Mouse (Mus musculus): Measurements from ENCODE around the gene Pkn1. TPM values are rescaled to one million over a fixed set of nuclear protein-coding genes. Genes with fewer than 3 reads are reported as not detected.

Pkn1 gene
- total and polyA plus RNA-seq, 3 experiments, result 33.5 to 73.2 (median 41.2) TPM

DNA sequence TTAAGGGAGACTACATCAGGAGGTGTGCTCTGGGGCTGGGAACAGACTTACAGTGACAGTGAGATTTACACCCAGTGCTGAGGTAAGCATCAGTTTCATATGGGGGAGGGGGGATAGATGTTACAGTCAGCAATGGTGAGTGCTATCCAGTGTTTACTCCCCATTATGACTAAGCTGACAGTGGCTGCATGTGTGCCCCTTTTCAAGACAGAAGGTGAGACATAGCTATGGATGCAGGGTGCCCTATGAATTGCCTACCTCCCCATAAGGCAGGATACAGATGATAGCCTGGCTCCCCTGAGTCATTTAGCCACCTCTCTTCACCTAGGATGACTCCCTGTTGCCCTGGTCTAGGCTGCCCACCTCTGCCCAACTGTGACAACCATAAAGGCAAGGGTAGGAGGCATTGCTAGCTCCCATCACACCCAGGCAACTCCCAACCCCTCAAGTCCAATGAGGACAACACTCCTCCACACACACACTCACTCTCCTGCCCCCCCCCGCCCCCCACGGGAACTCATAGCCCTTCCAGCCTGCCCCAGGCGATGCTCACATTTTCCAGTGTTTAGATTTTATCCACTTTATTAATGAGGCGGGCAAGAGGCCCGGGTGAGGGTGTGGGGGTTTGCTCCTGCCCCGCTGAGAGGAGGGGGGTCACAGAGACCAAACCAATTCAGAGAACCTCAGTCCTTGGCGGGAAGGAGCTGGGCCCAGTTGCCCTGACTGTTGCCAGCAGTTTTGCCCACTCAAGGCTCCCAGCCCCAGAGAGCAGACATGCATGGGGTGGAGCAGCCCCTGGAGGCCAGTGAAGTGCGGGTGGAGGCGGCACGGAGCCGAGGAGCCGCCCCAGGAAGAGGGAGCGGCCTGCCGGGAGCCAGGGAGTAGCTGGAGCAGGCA, 32.8 kb downstream of the Pkn1 start, which contains the start of gene Ptger1:
Gene Ptger1, plus strand, starts transcription at position 710 of the 897 bp plus-strand sequence.
- DNase-seq (ENCODE audit: low read depth, low spot score), result no peak
- Histone ChIP-seq H3K36me3 (ENCODE audit: control insufficient read depth in 1 of 2, insufficient read depth in 2 of 2, low read length in 2 of 2) (peaks cover 0 to 4% of the 10 kb centered on the region in 2 experiments; a peak in 2 of 4 replicates), H3K4me3 (ENCODE audit: control insufficient read depth in 1 of 2, insufficient read depth in 1 of 2, low read depth in 2 of 2, low read length in 2 of 2) (no peak within 1 kb of the TSS), H3K79me2 (ENCODE audit: control insufficient read depth, insufficient read depth, low read length, poor library complexity) (no peaks in the 10 kb centered on the region), H3K27me3 (ENCODE audit: control insufficient read depth in 1 of 2, insufficient read depth in 2 of 2, low read length in 2 of 2) (no peaks in the 10 kb centered on the region), H3K4me1 (ENCODE audit: control insufficient read depth in 1 of 2, insufficient read depth in 2 of 2, low read length in 2 of 2) (peaks cover 0 to 11% of the 10 kb centered on the region in 2 experiments; a peak in 1 of 4 replicates), H3K9ac (ENCODE audit: control insufficient read depth, low read depth, low read length, poor library complexity, severe bottlenecking) (no peak within 1 kb of the TSS), H3K27ac (ENCODE audit: control insufficient read depth, low read depth, low read length) (no peak within 1 kb of the TSS), H3K9me3 (replicated peaks; ENCODE audit: insufficient read depth, low read length) (no peaks in the 10 kb centered on the region)
- peak; percentile 67; the same call in 1 of the 2 replicates for TF ChIP-seq POLR2AphosphoS2 (IDR thresholded peaks at IDR 0.05; ENCODE audit: low read length)
- TF ChIP-seq RCOR1 (IDR thresholded peaks at IDR 0.05; ENCODE audit: low read depth, low read length), result no peak
- no peak for TF ChIP-seq JUND (IDR thresholded peaks at IDR 0.05; ENCODE audit: low read depth, low read length)
- TF ChIP-seq POLR2A (IDR thresholded peaks at IDR 0.05; ENCODE audit: control insufficient read depth in 1 of 2, insufficient read depth in 1 of 2, low read depth in 1 of 2, low read length in 2 of 2, poor library complexity in 1 of 2), result 0 out of 4 replicates have a peak, but pooled peaks of 1 of the 2 experiments have one; percentile 11

DNA sequence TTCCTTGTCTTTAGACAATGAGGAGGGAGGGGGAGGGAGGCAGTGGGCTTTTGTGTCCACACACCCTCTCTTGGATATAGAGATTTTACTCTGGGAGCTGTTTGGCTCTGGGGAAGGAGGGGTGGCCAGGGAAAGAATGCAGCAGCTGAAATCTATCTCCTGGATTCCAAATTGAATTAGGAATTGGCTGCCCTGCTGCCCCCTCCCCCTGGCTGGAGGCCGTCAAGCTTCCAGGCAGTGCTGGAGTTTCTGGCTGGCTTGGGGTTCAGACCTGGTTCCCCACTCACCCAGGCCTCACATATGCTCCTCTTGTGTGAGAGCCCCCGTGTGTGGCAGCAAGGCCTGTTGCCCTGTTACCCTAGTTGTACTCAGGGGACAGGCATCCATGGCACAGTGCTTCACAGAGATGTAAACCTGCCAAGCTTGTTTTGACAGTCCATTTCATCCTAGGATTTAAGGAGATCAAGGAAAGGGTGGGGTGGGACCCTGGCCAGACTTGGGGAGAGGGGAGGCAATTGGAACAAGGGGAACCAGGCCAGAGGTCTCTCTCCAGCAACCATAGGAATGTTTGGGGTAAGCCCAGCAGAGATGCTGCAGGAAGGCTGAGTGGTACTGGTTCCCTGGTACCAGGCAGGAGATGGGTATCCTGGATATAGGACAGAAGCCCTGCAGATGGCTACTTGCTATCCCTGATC, 33.9 kb downstream of the Pkn1 start:
- no peak overlapping the region for H3K27ac ChIP-seq (ENCODE audit: control insufficient read depth, low read depth, low read length)
- no peaks in the 10 kb centered on the region for H3K36me3 ChIP-seq (ENCODE audit: control insufficient read depth in 1 of 2, insufficient read depth in 2 of 2, low read length in 2 of 2)
- H3K4me1 ChIP-seq (ENCODE audit: control insufficient read depth in 1 of 2, insufficient read depth in 2 of 2, low read length in 2 of 2), result peaks cover 0 to 5% of the 10 kb centered on the region in 2 experiments; a peak in 1 of 4 replicates
- no peaks in the 10 kb centered on the region for H3K27me3 ChIP-seq (ENCODE audit: control insufficient read depth in 1 of 2, insufficient read depth in 2 of 2, low read length in 2 of 2)
- no peaks in the 10 kb centered on the region for H3K9me3 ChIP-seq (replicated peaks; ENCODE audit: insufficient read depth, low read length)
- no peak for DNase-seq (ENCODE audit: low read depth, low spot score)
- TF ChIP-seq GABPA (IDR thresholded peaks at IDR 0.05; ENCODE audit: low read depth, low read length), result no peak
- TF ChIP-seq TAL1 (IDR thresholded peaks at IDR 0.05; ENCODE audit: low read length), result no peak
- TF ChIP-seq MAZ (IDR thresholded peaks at IDR 0.05; ENCODE audit: low read depth, low read length), result no peak
- no peak for TF ChIP-seq MYB (IDR thresholded peaks at IDR 0.05; ENCODE audit: low read depth, low read length)
- no peak for TF ChIP-seq NELFE (IDR thresholded peaks at IDR 0.05; ENCODE audit: low read depth, low read length)
- TF ChIP-seq KAT2A (conservative IDR thresholded peaks at IDR 0.05; ENCODE audit: low read depth, low read length), result no peak
- TF ChIP-seq POLR2A (IDR thresholded peaks at IDR 0.05; ENCODE audit: control insufficient read depth in 1 of 2, insufficient read depth in 1 of 2, low read depth in 1 of 2, low read length in 2 of 2, poor library complexity in 1 of 2), result no peak
- no peak for TF ChIP-seq NRF1 (IDR thresholded peaks at IDR 0.05; ENCODE audit: insufficient read depth, low read depth, low read length, poor library complexity, severe bottlenecking)
- no peak for TF ChIP-seq GATA1 (IDR thresholded peaks at IDR 0.05; ENCODE audit: low read depth, low read length)
- TF ChIP-seq SIN3A (IDR thresholded peaks at IDR 0.05; ENCODE audit: low read length), result no peak
- no peak for TF ChIP-seq RCOR1 (IDR thresholded peaks at IDR 0.05; ENCODE audit: low read depth, low read length)
- no peak for TF ChIP-seq ZKSCAN1 (IDR thresholded peaks at IDR 0.05; ENCODE audit: low read depth, low read length)
- no peak for TF ChIP-seq ZC3H11A (IDR thresholded peaks at IDR 0.05; ENCODE audit: low read depth, low read length)
- TF ChIP-seq MEF2A (IDR thresholded peaks at IDR 0.05; ENCODE audit: extremely low read depth, insufficient replicate concordance, low read depth, low read length, poor library complexity, severe bottlenecking), result no peak
- TF ChIP-seq POLR2AphosphoS5 (IDR thresholded peaks at IDR 0.05; ENCODE audit: borderline replicate concordance, low read depth, low read length), result no peak
- no peak for TF ChIP-seq CHD1 (IDR thresholded peaks at IDR 0.05; ENCODE audit: low read depth, low read length)
- no peak for TF ChIP-seq USF2 (IDR thresholded peaks at IDR 0.05; ENCODE audit: borderline replicate concordance in 1 of 2, insufficient read depth in 1 of 2, low read depth in 1 of 2, low read length in 2 of 2)
- no peak for TF ChIP-seq UBTF (IDR thresholded peaks at IDR 0.05; ENCODE audit: borderline replicate concordance, insufficient read depth, low read depth, low read length)
- no peak for TF ChIP-seq JUND (IDR thresholded peaks at IDR 0.05; ENCODE audit: low read depth, low read length)
- no peaks in the 10 kb centered on the region for H3K79me2 ChIP-seq (ENCODE audit: control insufficient read depth, insufficient read depth, low read length, poor library complexity)
- no peak overlapping the region for H3K4me3 ChIP-seq (ENCODE audit: control insufficient read depth in 1 of 2, insufficient read depth in 1 of 2, low read depth in 2 of 2, low read length in 2 of 2)
- no peak overlapping the region for H3K9ac ChIP-seq (ENCODE audit: control insufficient read depth, low read depth, low read length, poor library complexity, severe bottlenecking)
